Mouse (Mus musculus) frontal cortex, adult (tissue): ENCODE measurements around the gene Arhgap40.
A peak's percentile ranks its signal among the peaks of the same experiment; 100 is the strongest.

Experiments
- ATAC-seq: cut with Nextera tagmentation; 2 replicates; pipeline ENCODE4 v1.9.2; 2017; ENCODE audit warnings: mild to moderate bottlenecking, moderate library complexity, mixed read lengths; ENCODE audit not compliant: low TSS enrichment

Arhgap40 gene

DNA sequence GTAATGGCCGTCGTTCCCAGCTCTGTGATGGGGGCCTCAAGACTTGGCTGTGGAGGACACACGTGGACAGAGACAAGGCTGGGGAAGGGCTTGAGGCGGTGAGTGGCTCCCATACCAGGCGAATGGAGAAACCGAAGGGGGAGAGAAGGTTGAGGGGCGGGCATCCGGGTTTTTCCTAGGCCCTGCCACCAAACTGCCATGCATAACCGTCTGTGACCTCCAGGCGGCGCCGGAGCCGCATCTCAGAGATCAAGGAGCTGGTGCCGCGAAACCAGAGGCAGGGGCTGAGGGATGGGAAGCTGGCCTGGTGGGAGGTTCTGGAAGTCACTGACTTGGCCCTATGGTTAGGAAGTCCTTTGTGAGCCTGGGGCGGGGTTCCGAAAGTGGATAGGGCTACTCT lies 34.2 kb downstream of the Arhgap40 start:
- ATAC-seq: peak; percentile 87

DNA sequence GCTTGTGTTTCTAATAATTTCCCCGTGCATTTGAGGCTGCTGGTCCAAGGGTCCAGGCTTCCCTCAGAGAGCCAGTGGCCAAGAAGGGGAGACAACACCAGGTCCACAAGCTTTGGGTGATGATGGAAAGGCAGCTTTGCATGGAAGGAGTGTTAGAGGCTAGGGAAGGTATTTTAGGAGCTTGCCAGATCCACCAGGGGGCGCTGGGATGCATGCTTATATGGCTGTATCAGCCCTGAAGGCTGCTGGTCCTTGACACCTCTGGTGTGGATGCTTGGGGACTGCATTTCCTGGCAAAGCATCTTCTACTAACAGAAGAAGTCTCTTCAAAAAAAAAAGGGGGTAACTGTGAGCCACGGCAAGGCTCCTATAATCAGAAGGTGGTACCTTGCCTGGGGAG lies 37.5 kb downstream of the Arhgap40 start:
- ATAC-seq: peak; percentile 82; the same call in 1 of the 2 replicates

DNA sequence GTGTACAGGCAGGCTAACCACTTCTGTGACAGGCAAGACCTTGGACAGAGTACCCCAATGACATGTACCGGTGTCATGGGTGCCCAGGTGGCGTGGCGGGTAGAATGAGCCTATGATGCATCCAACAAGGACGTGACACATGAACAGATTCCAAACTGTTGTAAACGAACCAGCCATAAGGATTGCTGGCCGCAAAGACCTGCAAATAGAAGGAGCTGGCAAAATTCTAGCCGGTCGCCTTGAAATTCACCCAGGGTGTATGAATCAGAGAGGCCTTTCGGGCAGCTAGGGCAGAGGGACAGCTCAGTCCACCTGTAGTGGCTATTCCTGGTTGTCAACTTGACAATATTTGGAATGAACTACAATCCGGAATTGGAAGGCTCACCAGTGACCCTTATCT lies 41.8 kb downstream of the Arhgap40 start:
- no peak for ATAC-seq

DNA sequence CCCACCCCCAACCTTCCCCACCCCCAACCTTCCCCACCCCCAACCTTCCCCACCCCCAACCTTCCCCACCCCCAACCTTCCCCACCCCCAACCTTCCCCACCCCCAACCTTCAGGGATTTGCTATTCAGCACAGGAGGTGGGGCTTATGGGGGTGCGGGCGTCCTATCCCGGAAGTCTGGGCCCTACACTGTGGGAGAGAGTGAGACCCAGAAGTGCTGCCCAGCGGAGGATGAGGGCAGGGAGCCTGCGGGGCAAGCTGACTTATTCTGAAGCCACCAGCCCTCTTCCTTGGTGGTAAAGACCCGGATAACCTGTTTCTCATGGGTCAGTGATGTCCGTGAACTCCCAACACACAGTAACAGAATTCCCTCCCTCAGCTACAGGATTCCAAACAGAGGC lies 42.7 kb downstream of the Arhgap40 start:
- no peak for ATAC-seq

DNA sequence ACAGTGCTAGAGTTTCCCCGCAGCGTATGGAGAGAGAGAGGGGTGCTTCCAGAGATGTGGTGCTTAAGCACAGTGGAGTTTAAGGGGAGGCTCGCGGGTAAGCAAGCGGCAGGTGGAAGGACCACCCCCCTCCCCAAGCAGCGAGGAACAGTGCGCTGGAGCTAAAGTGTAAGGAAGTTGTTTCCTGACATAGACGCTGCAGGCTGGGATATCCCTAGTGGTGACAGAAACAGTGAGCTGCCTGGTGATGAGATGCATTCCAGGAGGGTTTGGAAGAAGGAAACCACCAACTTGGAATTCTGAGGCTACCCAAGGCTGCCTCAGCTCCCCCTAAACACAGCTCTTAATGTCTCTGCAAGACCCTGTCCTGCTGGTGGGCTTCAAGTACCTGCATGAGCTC lies 43.2 kb downstream of the Arhgap40 start:
- peak; percentile 71 for ATAC-seq

DNA sequence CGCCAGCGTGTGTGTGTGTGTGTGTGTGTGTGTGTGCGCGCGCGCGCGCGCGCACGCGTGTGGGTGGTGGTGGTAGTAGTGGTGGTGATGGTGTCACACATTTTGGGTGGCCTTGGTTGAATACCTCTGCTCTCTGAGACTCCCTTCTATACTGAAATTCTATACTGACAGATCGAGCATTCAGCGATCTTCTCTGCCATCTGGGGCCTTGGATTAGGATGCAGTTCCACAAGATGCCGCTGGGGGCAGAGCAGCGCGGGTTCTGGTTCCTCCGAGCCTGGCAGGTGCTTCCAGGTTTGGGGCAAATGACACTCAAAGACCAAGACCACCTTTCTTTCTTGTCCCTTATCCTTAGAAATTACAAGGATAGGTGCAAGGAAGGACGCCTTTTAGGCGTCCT lies 43.6 kb downstream of the Arhgap40 start:
- peak; percentile 68 for ATAC-seq

- no peak for ATAC-seq
Observed at GRCm38 (mm10) chr2:158556750-158557149, 44.2 kb downstream of the Arhgap40 start.

- no peak for ATAC-seq
Observed at GRCm38 (mm10) chr2:158559945-158560344, 47.3 kb downstream of the Arhgap40 start.

GRCm38 (mm10) chr2:158560801-158561200 lies 48.2 kb downstream of the Arhgap40 start:
- ATAC-seq: 0 out of 2 replicates have a peak, but pooled peaks have one; percentile 7

- no peak for ATAC-seq
Observed at GRCm38 (mm10) chr2:158561371-158562144, 49.0 kb downstream of the Arhgap40 start.

DNA sequence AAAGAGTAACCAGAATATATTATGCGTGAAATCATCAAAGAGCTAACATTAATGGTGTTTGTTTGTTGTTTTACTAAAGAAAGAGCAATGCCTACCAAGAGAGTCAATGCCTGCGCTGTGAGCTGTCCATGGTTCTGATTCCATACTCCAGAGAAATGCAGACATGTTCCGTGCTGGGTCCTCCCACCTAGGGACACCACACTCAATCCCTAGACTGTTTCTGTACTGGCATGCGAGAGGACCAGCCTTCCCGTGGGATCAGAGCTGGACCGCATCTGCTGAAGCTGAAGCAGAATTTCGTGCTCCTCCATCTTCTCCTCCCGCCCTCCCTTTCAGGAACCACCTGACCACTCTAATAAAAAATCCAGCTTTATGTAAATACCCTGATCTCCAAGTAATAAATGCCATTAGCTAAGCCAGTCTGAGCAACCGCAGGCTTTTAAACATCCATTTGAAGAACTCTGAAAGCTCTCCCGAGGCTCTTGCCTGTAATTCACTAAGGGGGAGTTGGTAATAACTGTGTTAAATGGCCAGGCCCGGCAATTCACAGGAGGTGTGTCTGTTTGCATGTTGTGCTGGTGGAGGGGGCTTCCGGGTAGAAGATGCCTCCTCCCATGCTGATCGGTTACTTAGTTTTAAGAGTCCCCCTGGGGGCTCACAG lies 58.0 kb downstream of the Arhgap40 start:
- no peak for ATAC-seq

GRCm38 (mm10) chr2:158579979-158580378 lies 67.4 kb downstream of the Arhgap40 start:
- ATAC-seq: no peak

DNA sequence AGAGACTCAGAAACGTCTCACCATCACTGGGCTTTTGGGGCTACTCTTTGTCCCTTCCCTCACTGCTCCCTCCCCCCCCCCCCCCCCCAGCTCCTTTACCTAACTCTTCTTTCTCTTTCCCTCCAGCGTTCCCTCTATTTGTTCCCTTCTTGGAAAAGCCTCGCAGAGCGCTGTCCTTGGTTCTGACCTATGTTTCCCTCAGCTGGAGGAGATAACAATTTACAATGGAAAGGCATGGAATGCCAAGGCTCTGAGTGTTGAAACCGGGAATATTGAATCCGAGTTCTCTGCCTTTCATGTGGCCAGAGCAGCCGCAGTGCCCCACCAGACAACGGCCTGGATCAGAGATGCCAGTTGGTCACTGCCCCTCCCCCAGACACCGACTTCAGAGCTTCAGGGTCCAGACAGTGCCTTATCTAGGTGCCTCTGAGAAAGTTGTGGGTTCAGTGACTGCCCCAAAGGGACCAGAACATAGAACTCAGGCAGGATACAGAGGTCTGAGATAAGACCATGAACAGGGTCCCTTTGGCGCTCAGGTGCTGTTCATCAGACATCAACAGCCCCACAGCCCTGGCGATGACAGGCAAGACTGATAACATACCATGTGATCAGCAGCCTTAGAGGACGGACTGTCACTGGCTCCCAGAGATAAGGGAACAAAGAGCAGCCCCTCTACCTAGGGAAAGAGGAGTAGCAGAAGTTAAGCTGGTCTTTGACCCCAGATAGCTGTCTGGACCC lies 72.2 kb downstream of the Arhgap40 start:
- no peak for ATAC-seq

- ATAC-seq: no peak
Observed at GRCm38 (mm10) chr2:158588524-158589271, 76.1 kb downstream of the Arhgap40 start.

DNA sequence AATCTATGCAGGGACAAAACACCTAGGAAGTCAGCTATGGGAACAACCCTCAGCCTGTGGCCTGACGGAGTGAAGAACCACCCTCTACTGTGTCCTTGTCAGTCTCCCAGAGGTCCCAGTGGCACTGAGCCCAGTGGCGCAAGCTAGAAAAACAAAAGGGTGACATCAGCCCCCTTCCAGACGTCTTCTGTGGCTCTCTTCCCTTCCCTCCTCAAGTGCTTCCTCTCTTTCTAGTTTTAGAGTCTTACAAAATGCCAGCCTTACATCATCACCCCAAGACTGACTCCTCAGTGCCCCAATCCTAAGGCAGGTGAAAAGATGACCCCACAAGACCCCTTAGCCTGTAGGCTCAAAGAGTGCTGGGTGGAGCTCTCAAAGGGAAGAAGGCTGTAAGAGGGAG lies 77.9 kb downstream of the Arhgap40 start:
- ATAC-seq: no peak

DNA sequence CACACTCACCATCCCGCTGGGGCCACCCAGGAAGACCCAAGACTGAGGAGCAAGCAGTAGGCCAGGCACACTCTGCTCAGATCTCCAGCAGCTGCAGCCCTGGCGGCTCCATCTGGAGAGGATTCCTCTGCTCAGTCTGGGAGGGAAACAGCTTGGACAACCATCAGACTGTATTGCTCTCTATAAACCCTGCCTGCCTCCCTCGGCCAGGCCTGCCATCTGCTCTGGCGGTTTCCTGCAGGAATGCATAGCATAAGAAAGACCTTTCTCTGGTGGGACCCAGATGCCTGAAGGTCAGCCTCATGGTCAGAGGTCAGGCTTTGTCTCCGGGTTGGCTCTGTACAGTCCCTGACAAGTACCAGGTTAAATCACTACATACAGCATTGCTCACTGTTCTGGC lies 78.7 kb downstream of the Arhgap40 start:
- no peak for ATAC-seq

DNA sequence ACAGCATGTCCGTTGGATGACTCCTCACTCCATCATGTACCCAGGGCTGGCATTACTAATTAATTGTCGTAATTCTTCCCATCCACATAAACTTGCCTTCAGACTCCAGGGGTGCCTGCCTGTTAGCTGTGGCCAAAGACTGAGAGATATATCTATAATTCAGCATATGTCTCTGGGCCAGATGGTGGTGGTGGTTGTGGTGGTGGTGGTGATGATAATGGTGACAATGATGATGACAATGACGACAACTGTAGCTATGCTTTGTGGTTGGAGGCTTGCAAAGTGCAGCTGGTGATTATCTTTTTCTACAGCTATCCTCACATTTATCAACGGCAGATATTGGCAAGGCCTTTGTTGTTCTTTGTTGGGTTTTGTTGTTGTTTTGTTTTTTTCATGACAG lies 80.8 kb downstream of the Arhgap40 start:
- ATAC-seq: no peak

- peak; percentile 47; the same call in 1 of the 2 replicates for ATAC-seq
Observed at GRCm38 (mm10) chr2:158595103-158595502, 82.5 kb downstream of the Arhgap40 start.

- ATAC-seq: no peak
Observed at GRCm38 (mm10) chr2:158595577-158595976, 83.0 kb downstream of the Arhgap40 start.

DNA sequence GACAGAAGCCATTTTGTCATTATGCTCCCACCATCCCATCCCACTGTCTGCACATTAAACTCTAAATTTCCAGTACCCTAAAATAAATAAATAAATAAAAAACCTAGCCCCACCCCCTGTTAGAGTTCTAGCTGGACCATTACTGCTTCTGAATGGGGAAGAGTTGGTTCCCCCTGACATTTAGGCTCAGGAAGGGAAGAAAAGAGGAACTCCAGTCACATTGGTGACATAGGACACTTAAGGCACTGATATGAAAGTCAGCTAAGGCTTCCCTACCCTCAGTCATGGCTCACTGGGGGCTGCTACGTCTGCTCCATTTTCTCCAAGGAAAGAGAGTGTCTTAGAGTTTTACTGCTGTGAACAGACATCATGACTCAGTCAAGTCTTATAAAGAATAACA lies 84.2 kb downstream of the Arhgap40 start:
- ATAC-seq: no peak
